8 mouse cellular contexts compared by ENCODE assay signal in genomic region chr2:32874951-32875674, GRCm38 (mm10). TPM values are rescaled to one million over a fixed set of nuclear protein-coding genes. Genes with fewer than 3 reads are reported as not detected.
DNase-seq lines count a peak whose midpoint lies in the region; ATAC-seq and TF ChIP-seq lines count a peak whose summit lies in the region.

No protein-coding gene starts in this region.

- peak; percentile 39 for ATAC-seq in forebrain, embryonic 13.5 days
- ATAC-seq in limb, embryonic 15.5 days (ENCODE audit: insufficient number of reproducible peaks, low FRiP score, low TSS enrichment, low read depth) = no peak

- H3K27ac ChIP-seq in forebrain, embryonic 13.5 days = peak overlapping the region; percentile 87
- H3K27ac ChIP-seq in limb, embryonic 15.5 days = peak overlapping the region; percentile 89
- H3K27ac ChIP-seq in small intestine, adult 2 months (ENCODE audit: insufficient read depth, low read depth, low read length) = peak overlapping the region; percentile 33

- TF ChIP-seq POLR2A in lung, adult 2 months (IDR thresholded peaks at IDR 0.05; ENCODE audit: borderline replicate concordance, extremely low read depth, low read depth, low read length) = 0 out of 2 replicates have a peak, but pooled peaks have one; percentile 9
- no peak for TF ChIP-seq POLR2A in small intestine, adult 2 months (IDR thresholded peaks at IDR 0.05; ENCODE audit: low read depth, low read length)

- peak overlapping the region; percentile 91 for H3K4me2 ChIP-seq in forebrain, embryonic 13.5 days
- peak overlapping the region; percentile 73 for H3K4me2 ChIP-seq in limb, embryonic 15.5 days

- no peaks in the 10 kb centered on the region for H3K27me3 ChIP-seq in forebrain, embryonic 13.5 days
- H3K27me3 ChIP-seq in limb, embryonic 15.5 days = no peaks in the 10 kb centered on the region
- no peaks in the 10 kb centered on the region for H3K27me3 ChIP-seq in small intestine, adult 2 months (ENCODE audit: control insufficient read depth, insufficient read depth, low read length)

- WGBS in lung, adult 2 months = 11% methylated on average over 15 of the region's 15 CpGs
- 12% methylated on average over 15 of the region's 15 CpGs for WGBS in forebrain, embryonic 13.5 days
- 5% methylated on average over 15 of the region's 15 CpGs for WGBS in limb, embryonic 15.5 days
- WGBS in small intestine, adult 2 months = 17% methylated on average over 15 of the region's 15 CpGs

- H3K36me3 ChIP-seq in forebrain, embryonic 13.5 days (ENCODE audit: poor library complexity, severe bottlenecking) = no peaks in the 10 kb centered on the region
- no peaks in the 10 kb centered on the region for H3K36me3 ChIP-seq in limb, embryonic 15.5 days
- H3K36me3 ChIP-seq in small intestine, adult 2 months (ENCODE audit: control insufficient read depth, insufficient read depth, low read length) = no peaks in the 10 kb centered on the region

- H3K4me3 ChIP-seq in lung, adult 2 months (replicated peaks; ENCODE audit: extremely low read depth, low read depth, low read length) = peak overlapping the region; percentile 90
- H3K4me3 ChIP-seq in forebrain, embryonic 13.5 days = peak overlapping the region; percentile 72
- peak overlapping the region; percentile 75 for H3K4me3 ChIP-seq in limb, embryonic 15.5 days
- peak overlapping the region; percentile 94 for H3K4me3 ChIP-seq in small intestine, adult 2 months (ENCODE audit: low read depth, low read length)

- H3K4me1 ChIP-seq in lung, adult 2 months (ENCODE audit: control insufficient read depth, insufficient read depth, low read length) = peaks cover 28% of the 10 kb centered on the region
- peaks cover 54% of the 10 kb centered on the region for H3K4me1 ChIP-seq in forebrain, embryonic 13.5 days
- peaks cover 59% of the 10 kb centered on the region for H3K4me1 ChIP-seq in limb, embryonic 15.5 days
- H3K4me1 ChIP-seq in small intestine, adult 2 months (ENCODE audit: control insufficient read depth, insufficient read depth, insufficient read length, low read length) = peaks cover 37% of the 10 kb centered on the region

- peak; percentile 58 for DNase-seq in lung, adult 2 months
- DNase-seq in lung, postnatal 25 days (ENCODE audit: low spot score) = no peak
- DNase-seq in T-cell, adult 2 months (ENCODE audit: low spot score) = no peak
- DNase-seq in cerebellum, adult 11 months = no peak
- DNase-seq in spleen, postnatal 4 days (ENCODE audit: low spot score in 2 of 2) = no peak

- peak overlapping the region; percentile 91 for H3K9ac ChIP-seq in forebrain, embryonic 13.5 days
- H3K9ac ChIP-seq in limb, embryonic 15.5 days = peak overlapping the region; percentile 65

- no peaks in the 10 kb centered on the region for H3K9me3 ChIP-seq in forebrain, embryonic 13.5 days (replicated peaks)
- no peaks in the 10 kb centered on the region for H3K9me3 ChIP-seq in limb, embryonic 15.5 days

- TF ChIP-seq CTCF in lung, adult 2 months (IDR thresholded peaks at IDR 0.05; ENCODE audit: insufficient read depth, low read length) = no peak
- no peak for TF ChIP-seq CTCF in small intestine, adult 2 months (IDR thresholded peaks at IDR 0.05; ENCODE audit: extremely low read depth, insufficient read length, insufficient replicate concordance, low read depth, low read length)

RNA-seq across cellular contexts. Expression of gene Fam129b, which starts 0.8 kb away (rescaled TPM):
- polyA plus RNA-seq in lung, adult 2 months (2012; rRNA removed) = 205 and 224 TPM in 2 replicates
- 21.1 and 23.7 TPM in 2 replicates for polyA plus RNA-seq in forebrain, embryonic 13.5 days (2015; fragmentation: Nextera tagmentation; extraction: Ambion mirVana)
- polyA plus RNA-seq in limb, embryonic 15.5 days (2015; fragmentation: Nextera tagmentation; extraction: Ambion mirVana) = 138 and 152 TPM in 2 replicates
- 19.4 and 27.2 TPM in 2 replicates for polyA plus RNA-seq in small intestine, adult 2 months (2012; rRNA removed)

RNA-seq across cellular contexts. Expression of gene Stxbp1, which starts 28.1 kb away (rescaled TPM):
- 26.3 and 37.9 TPM in 2 replicates for polyA plus RNA-seq in lung, adult 2 months (2012; rRNA removed)
- polyA plus RNA-seq in forebrain, embryonic 13.5 days (2015; fragmentation: Nextera tagmentation; extraction: Ambion mirVana) = 97.5 and 109 TPM in 2 replicates
- 16.7 and 17.9 TPM in 2 replicates for polyA plus RNA-seq in limb, embryonic 15.5 days (2015; fragmentation: Nextera tagmentation; extraction: Ambion mirVana)
- polyA plus RNA-seq in small intestine, adult 2 months (2012; rRNA removed) = 3.6 and 7.0 TPM in 2 replicates

Comparison
In these comparisons a context has a peak if more than half of its experiments do, and no peak if none do; other contexts are left out.
1. H3K27ac ChIP-seq: peak in every context shown above with its lines; median percentile 89 in limb, embryonic 15.5 days; 87 in forebrain, embryonic 13.5 days; 33 in small intestine, adult 2 months.